Mouse (Mus musculus) forebrain, embryonic 16.5 days (tissue): ENCODE measurements around the gene Anapc7. TPM values are rescaled to one million over a fixed set of nuclear protein-coding genes. Genes with fewer than 3 reads are reported as not detected.

Source experiments
- ATAC-seq: fragments of 200-750 bp; cut with Nextera tagmentation; 2 replicates; pipeline ENCODE4 v1.8.0; 2017; ENCODE audit warnings: mild to moderate bottlenecking, moderate library complexity
- H3K27ac ChIP-seq: fragments of 300-500 bp; sonication (generic); 2 replicates; pipeline ENCODE4 v1.5.1; 2014; ENCODE audit warnings: low read length, control low read depth
- H3K27me3 ChIP-seq: fragments of 300-500 bp; sonication (generic); replicated peaks from 2 replicates; pipeline ENCODE4 v1.6.1; 2014; ENCODE audit warnings: low read length; ENCODE audit not compliant: control insufficient read depth, insufficient read depth
- H3K36me3 ChIP-seq: fragments of 300-500 bp; sonication (generic); 2 replicates; pipeline ENCODE4 v1.6.1; 2014; ENCODE audit not compliant: control insufficient read depth, insufficient read depth
- H3K4me1 ChIP-seq: fragments of 300-500 bp; sonication (generic); replicated peaks from 2 replicates; pipeline ENCODE4 v1.6.1; 2014; ENCODE audit warnings: low read length; ENCODE audit not compliant: control insufficient read depth, insufficient read depth
- H3K4me2 ChIP-seq: fragments of 300-500 bp; sonication (generic); 2 replicates; pipeline ENCODE4 v1.6.1; 2014; ENCODE audit warnings: mild to moderate bottlenecking, low read length, control low read depth
- H3K4me3 ChIP-seq: fragments of 300-500 bp; sonication (generic); replicated peaks from 2 replicates; pipeline ENCODE4 v1.5.1; 2014; ENCODE audit warnings: mild to moderate bottlenecking, low read length, control low read depth
- H3K9ac ChIP-seq: fragments of 300-500 bp; sonication (generic); replicated peaks from 2 replicates; pipeline ENCODE4 v1.6.1; 2014; ENCODE audit warnings: low read depth, low read length, control low read depth
- H3K9me3 ChIP-seq: fragments of 300-500 bp; sonication (generic); 2 replicates; pipeline ENCODE4 v1.6.1; 2016; ENCODE audit warnings: low read length; ENCODE audit not compliant: control insufficient read depth
- WGBS: fragments of 180-500 bp; shearing (Covaris S2); extraction: QIAGEN DNeasy Blood & Tissue Kit; methylation state at CpG from one replicate; pipeline ENCODE4 v1.1.7; 2014; 5-methylcytosine and 5-hydroxymethylcytosine counted together
- polyA plus RNA-seq: library from polyadenylated mRNA; unstranded; fragments of >200 nt; fragmentation: Nextera tagmentation; extraction: Ambion mirVana; gene quantifications from 2 replicates; pipeline ENCODE4 v1.2.1, GENCODE M21; 2015

The Anapc7 gene
- polyA plus RNA-seq, 1 experiment from 2014 or later, result 52.5 TPM

- no peak overlapping the region for H3K9ac ChIP-seq
- H3K4me1 ChIP-seq, result no peaks in the 10 kb centered on the region
- H3K9me3 ChIP-seq, result no peaks in the 10 kb centered on the region
- no peak overlapping the region for H3K4me3 ChIP-seq
- H3K36me3 ChIP-seq, result peaks cover 39% of the 10 kb centered on the region
- H3K4me2 ChIP-seq, result no peak overlapping the region
- no peaks in the 10 kb centered on the region for H3K27me3 ChIP-seq
- no peak for ATAC-seq
- no peak overlapping the region for H3K27ac ChIP-seq
- WGBS, result 92% methylated on average over 10 of the region's 10 CpGs
These were observed 23.0 kb downstream of the Anapc7 start for GRCm38 (mm10) chr5:122444492-122444891.

GRCm38 (mm10) chr5:122445051-122445610 is 23.6 kb downstream of the Anapc7 start:
- H3K4me2 ChIP-seq, result no peak overlapping the region
- H3K9ac ChIP-seq, result no peak overlapping the region
- no peak for ATAC-seq
- WGBS, result 89% methylated on average over 11 of the region's 11 CpGs
- peaks cover 33% of the 10 kb centered on the region for H3K36me3 ChIP-seq
- H3K4me3 ChIP-seq, result no peak overlapping the region
- H3K27me3 ChIP-seq, result no peaks in the 10 kb centered on the region
- no peaks in the 10 kb centered on the region for H3K4me1 ChIP-seq
- H3K9me3 ChIP-seq, result no peaks in the 10 kb centered on the region
- H3K27ac ChIP-seq, result no peak overlapping the region

GRCm38 (mm10) chr5:122447857-122448256 is 26.4 kb downstream of the Anapc7 start:
- H3K27me3 ChIP-seq, result no peaks in the 10 kb centered on the region
- peaks cover 23% of the 10 kb centered on the region for H3K36me3 ChIP-seq
- WGBS, result 83% methylated on average over 8 of the region's 8 CpGs
- no peaks in the 10 kb centered on the region for H3K9me3 ChIP-seq
- H3K4me1 ChIP-seq, result no peaks in the 10 kb centered on the region
- H3K27ac ChIP-seq, result no peak overlapping the region
- H3K4me2 ChIP-seq, result no peak overlapping the region
- no peak for ATAC-seq
- H3K4me3 ChIP-seq, result no peak overlapping the region
- H3K9ac ChIP-seq, result no peak overlapping the region

GRCm38 (mm10) chr5:122448869-122449268 is 27.4 kb downstream of the Anapc7 start:
- H3K36me3 ChIP-seq, result peaks cover 19% of the 10 kb centered on the region
- no peak overlapping the region for H3K4me3 ChIP-seq
- no peaks in the 10 kb centered on the region for H3K9me3 ChIP-seq
- H3K4me1 ChIP-seq, result no peaks in the 10 kb centered on the region
- H3K27me3 ChIP-seq, result no peaks in the 10 kb centered on the region
- ATAC-seq, result no peak
- no peak overlapping the region for H3K9ac ChIP-seq
- no peak overlapping the region for H3K4me2 ChIP-seq
- WGBS, result 86% methylated on average over 5 of the region's 5 CpGs
- H3K27ac ChIP-seq, result no peak overlapping the region

- Histone ChIP-seq H3K27ac (no peak overlapping the region), H3K36me3 (peaks cover 19% of the 10 kb centered on the region)
These were observed 28.5 kb downstream of the Anapc7 start for GRCm38 (mm10) chr5:122449946-122450345.

GRCm38 (mm10) chr5:122450913-122451317 is 29.4 kb downstream of the Anapc7 start:
- WGBS, result 73% methylated on average over 5 of the region's 5 CpGs
- Histone ChIP-seq H3K4me1 (no peaks in the 10 kb centered on the region), H3K36me3 (peaks cover 21% of the 10 kb centered on the region), H3K9me3 (no peaks in the 10 kb centered on the region), H3K4me2 (no peak overlapping the region), H3K27ac (no peak overlapping the region), H3K9ac (no peak overlapping the region), H3K27me3 (no peaks in the 10 kb centered on the region), H3K4me3 (no peak overlapping the region)
- ATAC-seq, result no peak

More at GRCm38 (mm10) chr5:122449946-122450345, 28.5 kb downstream of the Anapc7 start:
- Histone ChIP-seq H3K4me1 (no peaks in the 10 kb centered on the region), H3K9ac (no peak overlapping the region), H3K27me3 (no peaks in the 10 kb centered on the region), H3K4me3 (no peak overlapping the region), H3K4me2 (no peak overlapping the region), H3K9me3 (no peaks in the 10 kb centered on the region)
- 40% methylated on average over 7 of the region's 7 CpGs for WGBS
- ATAC-seq, result no peak

GRCm38 (mm10) chr5:122451324-122451723 is 29.8 kb downstream of the Anapc7 start:
- H3K9ac ChIP-seq, result no peak overlapping the region
- H3K4me3 ChIP-seq, result no peak overlapping the region
- no peak overlapping the region for H3K27ac ChIP-seq
- no peaks in the 10 kb centered on the region for H3K9me3 ChIP-seq
- 94% methylated on average over 5 of the region's 5 CpGs for WGBS
- no peak for ATAC-seq
- peaks cover 17% of the 10 kb centered on the region for H3K36me3 ChIP-seq
- H3K4me1 ChIP-seq, result no peaks in the 10 kb centered on the region
- H3K4me2 ChIP-seq, result no peak overlapping the region
- no peaks in the 10 kb centered on the region for H3K27me3 ChIP-seq

GRCm38 (mm10) chr5:122452194-122452593 is 30.7 kb downstream of the Anapc7 start:
- 81% methylated on average over 7 of the region's 7 CpGs for WGBS
- Histone ChIP-seq H3K4me1 (no peaks in the 10 kb centered on the region), H3K27ac (no peak overlapping the region), H3K9me3 (no peaks in the 10 kb centered on the region), H3K36me3 (peaks cover 19% of the 10 kb centered on the region), H3K4me2 (no peak overlapping the region), H3K9ac (no peak overlapping the region), H3K4me3 (no peak overlapping the region), H3K27me3 (no peaks in the 10 kb centered on the region)
- no peak for ATAC-seq

- H3K27me3 ChIP-seq, result no peaks in the 10 kb centered on the region
- no peaks in the 10 kb centered on the region for H3K4me1 ChIP-seq
- H3K9ac ChIP-seq, result no peak overlapping the region
- no peaks in the 10 kb centered on the region for H3K9me3 ChIP-seq
- peaks cover 22% of the 10 kb centered on the region for H3K36me3 ChIP-seq
- 70% methylated on average over 6 of the region's 6 CpGs for WGBS
- no peak overlapping the region for H3K4me3 ChIP-seq
- H3K4me2 ChIP-seq, result no peak overlapping the region
- H3K27ac ChIP-seq, result no peak overlapping the region
- ATAC-seq, result no peak
These were observed 31.7 kb downstream of the Anapc7 start for GRCm38 (mm10) chr5:122453188-122453587.

GRCm38 (mm10) chr5:122454442-122454841 is 32.9 kb downstream of the Anapc7 start:
- no peaks in the 10 kb centered on the region for H3K9me3 ChIP-seq
- peaks cover 30% of the 10 kb centered on the region for H3K36me3 ChIP-seq
- H3K27me3 ChIP-seq, result no peaks in the 10 kb centered on the region
- 87% methylated on average over 4 of the region's 4 CpGs for WGBS
- H3K4me2 ChIP-seq, result no peak overlapping the region
- H3K9ac ChIP-seq, result no peak overlapping the region
- H3K4me1 ChIP-seq, result no peaks in the 10 kb centered on the region
- no peak overlapping the region for H3K27ac ChIP-seq
- ATAC-seq, result no peak
- no peak overlapping the region for H3K4me3 ChIP-seq
